Mouse (Mus musculus): ENCODE results near the gene Rsph4a.

DNA sequence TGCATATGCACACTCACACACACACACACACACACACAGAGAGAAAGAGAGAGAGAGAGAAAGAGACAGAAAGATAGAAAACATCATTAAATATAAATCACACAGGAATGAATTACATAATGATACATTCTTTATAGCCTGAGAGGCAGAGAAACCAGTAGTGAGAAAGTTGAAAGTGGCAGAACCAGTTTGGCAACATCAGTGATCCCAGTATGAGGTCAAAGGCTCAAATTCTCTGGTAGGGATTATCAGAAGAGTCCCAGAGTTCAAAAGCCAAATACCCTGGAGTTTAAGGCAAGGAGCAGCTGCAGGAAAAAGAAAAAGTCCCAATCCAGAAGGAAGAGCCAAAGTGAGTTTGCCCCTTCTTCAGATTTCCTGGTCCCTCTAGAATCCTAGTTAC is 35.8 kb downstream of the Rsph4a start:
- TF ChIP-seq CTCF (IDR thresholded peaks at IDR 0.05; ENCODE audit: insufficient read depth, low read depth, low read length) (no peak), POLR2A (IDR thresholded peaks at IDR 0.05; ENCODE audit: insufficient read depth, low read depth, low read length) (no peak)
